Mouse (Mus musculus) urinary bladder, postnatal 25 days (tissue): Measurements from ENCODE around the gene Itga9.
A peak's percentile ranks its signal among the peaks of the same experiment; 100 is the strongest.

Experiments used
- DNase-seq: peaks from one replicate; pipeline ENCODE4 v3.0.0; 2022; ENCODE audit warnings: low spot score

The Itga9 gene

DNA sequence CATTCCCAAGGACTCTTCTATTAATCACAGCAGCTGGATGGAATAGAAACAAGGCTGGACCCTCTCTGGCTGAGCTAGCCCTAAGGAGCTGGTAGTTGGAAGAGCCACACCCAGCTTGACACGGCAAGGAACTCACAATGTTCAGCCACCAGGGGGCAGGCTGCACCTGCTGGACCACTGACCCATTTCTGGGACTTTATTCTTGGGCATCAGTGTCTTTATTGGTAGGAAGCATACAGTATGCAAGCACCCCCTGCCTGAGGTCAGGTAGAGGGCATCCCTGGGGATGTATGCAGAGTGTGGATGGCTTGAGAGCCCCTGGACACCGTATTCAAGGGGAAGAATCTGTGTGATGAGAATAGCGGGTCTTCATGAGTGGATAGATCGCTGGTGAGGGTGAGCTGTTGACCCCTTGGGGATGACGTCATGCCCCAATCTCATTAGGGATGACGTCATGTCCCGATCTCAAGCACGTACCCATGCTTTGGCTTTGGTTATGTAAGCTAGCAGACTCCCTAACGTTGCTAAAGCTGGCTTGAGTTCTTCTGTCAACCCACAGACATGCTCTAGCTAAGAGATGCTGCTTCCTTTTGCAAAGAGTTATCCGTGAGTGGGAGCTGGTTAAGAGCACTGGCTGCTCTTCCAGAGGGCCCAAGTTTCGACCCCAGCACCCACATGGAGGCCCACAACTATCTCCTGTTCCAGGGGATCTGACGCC is 314.5 kb downstream of the Itga9 start:
- peak; percentile 75 for DNase-seq

GRCm38 (mm10) chr9:118921926-118922325 is 315.4 kb downstream of the Itga9 start:
- no peak for DNase-seq

DNA sequence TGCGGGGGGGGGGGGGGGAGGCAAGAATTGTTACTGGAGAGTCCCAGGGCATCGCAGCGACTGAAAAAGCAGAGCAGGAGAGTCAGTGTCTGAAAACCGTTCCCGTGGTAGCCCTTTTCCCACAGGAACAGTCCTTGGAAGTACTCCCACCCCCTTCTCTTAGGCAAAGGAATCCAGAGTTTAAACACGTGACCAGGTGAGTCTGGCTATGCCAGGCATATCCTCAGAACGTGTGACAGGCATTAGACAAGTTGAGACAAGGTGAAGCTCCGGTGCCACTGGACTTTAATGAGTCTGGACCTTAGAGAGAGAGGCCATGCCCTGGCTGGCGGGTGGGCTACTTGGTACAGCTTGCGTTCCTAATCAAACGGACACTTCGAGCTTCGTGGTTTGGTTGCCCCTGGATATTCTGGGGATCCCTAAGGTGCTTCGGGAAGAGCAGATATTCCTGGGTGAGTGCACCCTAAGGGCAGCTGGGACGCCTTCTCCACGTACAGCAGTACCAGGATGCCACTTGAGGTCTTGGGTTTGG is 318.1 kb downstream of the Itga9 start:
- DNase-seq: no peak

GRCm38 (mm10) chr9:118925286-118926110 is 319.0 kb downstream of the Itga9 start:
- DNase-seq: peak; percentile 93

- peak; percentile 62 for DNase-seq
Measured at GRCm38 (mm10) chr9:118926111-118926650, 319.7 kb downstream of the Itga9 start, which contains the start of gene Ctdspl. Ctdspl (plus strand) TSS chr9:118926453.

GRCm38 (mm10) chr9:118926688-118927321 is 320.3 kb downstream of the Itga9 start:
- no peak for DNase-seq

- DNase-seq: no peak
Measured at GRCm38 (mm10) chr9:118927501-118927900, 321.0 kb downstream of the Itga9 start.

GRCm38 (mm10) chr9:118928007-118928406 is 321.5 kb downstream of the Itga9 start:
- no peak for DNase-seq

DNA sequence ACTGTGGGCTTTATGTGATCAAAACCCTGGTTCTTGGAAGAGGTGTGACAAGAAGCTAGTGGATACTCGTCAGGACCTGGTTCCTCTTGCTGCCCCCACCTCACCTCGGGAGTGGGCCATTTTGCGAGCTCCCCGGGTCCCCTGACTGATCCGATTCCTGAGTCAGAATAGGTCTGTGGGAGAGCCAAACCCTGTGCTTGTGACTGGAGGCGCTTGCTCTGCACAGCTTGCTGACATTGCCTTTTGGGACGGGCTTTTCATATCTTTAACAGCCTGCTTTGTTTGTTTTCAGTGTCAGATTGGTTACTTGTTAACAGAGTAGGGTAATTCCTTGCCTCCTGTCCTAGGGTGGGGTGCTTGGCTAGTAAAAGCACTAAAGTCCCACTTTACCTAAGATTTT is 322.2 kb downstream of the Itga9 start:
- DNase-seq: no peak

DNA sequence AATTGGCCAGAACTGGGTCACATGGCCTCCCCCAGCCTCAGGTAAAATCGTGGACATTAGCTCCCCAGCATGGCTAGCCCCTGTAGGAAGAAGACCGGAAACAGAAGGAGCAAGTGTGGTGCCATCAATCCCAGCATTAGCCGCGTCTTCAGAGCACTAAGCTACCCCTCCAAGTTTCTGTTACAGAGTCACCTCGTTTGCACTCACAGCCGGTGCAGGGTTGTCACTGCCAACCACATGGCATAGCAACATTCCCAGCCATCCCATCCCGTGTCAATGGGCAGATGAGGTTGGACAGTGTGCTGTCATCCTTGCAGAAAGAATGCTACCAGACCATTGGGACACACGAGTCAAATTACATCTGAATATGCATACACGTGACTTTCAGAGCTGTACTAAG is 324.1 kb downstream of the Itga9 start:
- DNase-seq: no peak

- DNase-seq: no peak
Measured at GRCm38 (mm10) chr9:118933800-118934199, 327.3 kb downstream of the Itga9 start.

GRCm38 (mm10) chr9:118934319-118934718 is 327.8 kb downstream of the Itga9 start:
- no peak for DNase-seq

DNA sequence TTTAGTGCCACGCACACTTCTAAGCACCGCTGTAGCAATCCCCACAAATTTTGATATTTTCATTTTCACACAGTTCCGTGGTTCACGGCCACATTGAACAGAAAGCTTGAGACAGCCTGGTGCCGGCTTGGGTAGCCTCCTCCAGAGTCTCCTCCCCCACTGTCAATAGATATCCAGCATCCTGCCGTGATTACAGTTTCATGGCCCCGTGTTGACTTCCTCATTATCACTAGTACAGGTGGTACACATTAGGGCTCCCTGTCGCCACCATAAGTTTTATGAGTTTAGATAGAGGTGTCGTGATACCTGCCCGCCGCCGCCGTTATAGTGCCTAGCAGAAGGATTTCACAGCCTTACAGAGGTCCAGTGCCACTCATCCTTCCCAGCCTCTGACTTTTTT is 328.6 kb downstream of the Itga9 start:
- no peak for DNase-seq

DNA sequence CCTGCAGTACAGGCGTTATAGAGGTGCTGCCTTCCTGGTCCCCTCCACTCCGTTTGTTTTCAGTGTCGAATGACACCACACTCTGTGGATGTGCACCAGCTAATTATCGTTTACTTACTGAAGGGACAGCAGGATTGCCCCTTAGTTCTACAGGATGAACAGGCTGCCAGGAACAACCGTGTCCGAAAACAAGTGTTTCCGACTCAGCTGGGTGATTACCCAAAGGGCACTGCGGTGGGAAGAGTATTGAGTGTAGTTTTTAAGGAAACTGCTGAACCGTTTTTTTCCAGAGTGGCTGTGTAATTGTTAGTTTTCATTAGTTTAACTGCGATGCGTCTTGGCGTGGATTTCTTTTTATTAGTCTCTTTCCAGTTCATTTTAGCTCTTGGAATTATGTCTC is 329.6 kb downstream of the Itga9 start:
- no peak for DNase-seq

DNA sequence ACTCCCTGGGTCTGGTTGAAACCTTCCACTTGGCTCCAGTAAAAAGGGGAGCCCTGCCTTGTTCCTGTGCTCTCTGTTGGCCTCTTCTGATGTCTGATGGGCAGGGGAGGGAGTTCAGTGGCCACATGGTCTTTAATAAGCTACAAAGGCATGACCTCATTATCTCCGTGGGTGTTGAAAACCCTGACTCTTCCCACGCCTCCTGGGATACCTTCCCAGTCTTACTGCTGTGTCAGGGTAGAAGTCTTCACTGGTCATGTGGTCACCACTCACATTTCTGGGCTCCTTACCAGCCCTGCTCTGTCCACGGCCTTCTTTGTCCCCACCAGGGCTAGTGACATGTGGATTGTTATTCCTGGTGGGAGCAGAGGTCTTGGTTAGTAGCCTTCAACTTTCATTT is 331.0 kb downstream of the Itga9 start:
- DNase-seq: no peak

GRCm38 (mm10) chr9:118939410-118939809 is 332.9 kb downstream of the Itga9 start:
- DNase-seq: no peak

DNA sequence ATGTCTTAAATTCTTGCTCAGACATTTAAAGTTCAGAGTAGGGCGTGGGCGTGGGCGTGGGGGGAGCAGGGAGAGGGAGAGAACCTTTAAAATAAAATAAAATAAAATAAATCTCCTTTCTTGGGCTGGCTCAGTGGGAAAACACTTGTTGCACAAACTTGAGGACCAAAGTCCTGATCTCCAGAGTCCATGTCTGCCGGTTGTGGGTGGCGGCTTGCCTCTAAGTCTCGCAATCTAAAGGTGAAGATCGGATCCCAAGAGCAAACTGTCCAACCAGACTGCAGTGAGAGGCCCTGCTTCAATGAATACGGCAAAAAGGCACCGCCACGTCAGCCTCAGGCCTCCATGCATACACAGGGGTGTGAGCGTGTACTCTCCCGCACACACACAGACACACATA is 333.3 kb downstream of the Itga9 start:
- DNase-seq: no peak

DNA sequence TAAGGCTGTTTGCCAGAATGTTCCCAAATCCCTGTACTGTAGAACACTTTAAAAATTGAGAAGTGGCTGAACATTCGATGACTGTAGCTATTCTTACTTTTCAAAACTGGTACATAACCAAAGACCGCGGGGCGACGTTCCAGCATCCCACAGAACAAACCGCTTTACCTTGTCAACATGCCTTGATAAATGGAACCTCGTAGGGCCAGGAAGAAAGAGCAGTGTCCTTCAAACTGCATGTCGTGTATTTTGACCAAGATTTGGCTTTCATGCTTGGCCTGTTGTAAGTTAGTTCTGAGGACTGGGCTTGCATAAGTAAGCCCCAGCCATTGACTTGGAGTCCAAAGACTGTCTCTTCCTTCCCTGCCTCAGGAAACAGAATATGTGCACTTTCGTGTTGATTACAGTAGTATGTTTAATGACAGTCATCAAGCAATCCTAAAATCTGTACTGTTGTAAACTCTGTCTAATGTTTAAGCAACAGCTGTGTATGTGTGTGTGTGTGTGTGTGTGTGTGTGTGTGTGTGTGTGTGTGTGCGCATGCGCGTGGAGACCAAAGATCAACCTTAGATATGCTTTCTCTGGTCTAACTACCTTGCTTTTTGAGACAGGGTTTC is 334.2 kb downstream of the Itga9 start:
- DNase-seq: no peak

DNA sequence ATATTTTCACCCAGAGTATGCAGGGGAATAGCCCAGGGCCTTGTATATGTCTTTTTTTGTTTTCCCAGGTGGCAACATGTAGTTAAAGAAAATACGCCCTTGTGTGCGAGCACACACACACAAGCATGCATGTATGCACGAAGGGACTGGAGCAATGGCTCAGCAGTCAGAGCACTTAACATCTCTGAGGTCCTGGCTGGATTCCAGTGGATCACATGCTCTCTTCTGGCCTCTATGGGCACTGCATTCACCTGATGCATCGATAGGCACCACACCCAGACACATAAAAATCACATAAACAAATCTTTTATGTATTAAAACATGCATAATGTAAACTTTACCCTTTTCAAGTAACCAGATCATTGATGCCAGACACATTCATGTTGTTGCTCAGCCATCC is 335.5 kb downstream of the Itga9 start:
- DNase-seq: no peak

GRCm38 (mm10) chr9:118943941-118944340 is 337.5 kb downstream of the Itga9 start:
- no peak for DNase-seq

DNA sequence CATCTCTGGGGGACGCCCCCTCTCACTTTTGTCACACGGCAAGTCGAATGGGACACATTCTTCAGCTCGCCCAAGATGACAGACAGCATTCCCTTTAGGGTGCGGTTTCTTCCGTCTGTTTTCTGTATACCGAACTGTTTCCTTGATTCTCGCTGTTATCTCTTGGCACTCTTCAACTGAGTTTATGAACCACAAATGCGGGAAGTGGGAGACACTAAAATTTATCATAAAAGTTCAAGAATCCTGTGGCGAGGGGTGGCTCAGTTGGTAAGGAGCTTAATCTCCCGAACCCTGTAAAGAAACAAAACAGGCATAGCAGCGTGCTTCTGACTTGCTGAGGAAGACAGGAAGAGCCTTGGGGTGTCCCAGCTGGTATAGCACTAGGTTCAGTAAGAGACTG is 337.9 kb downstream of the Itga9 start:
- no peak for DNase-seq

GRCm38 (mm10) chr9:118948486-118948885 is 342.0 kb downstream of the Itga9 start:
- no peak for DNase-seq
